Mouse (Mus musculus) midbrain, embryonic 12.5 days (tissue): Measurements from ENCODE around the gene Ubtf. TPM values are rescaled to one million over a fixed set of nuclear protein-coding genes. Genes with fewer than 3 reads are reported as not detected.

Experiments
- ATAC-seq: fragments of 200-750 bp; cut with Nextera tagmentation; 2 replicates; pipeline ENCODE4 v1.8.0; 2017; ENCODE audit warnings: low read depth, moderate TSS enrichment, moderate library complexity; ENCODE audit not compliant: low FRiP score
- H3K27ac ChIP-seq: fragments of 300-500 bp; sonication (generic); replicated peaks from 2 replicates; pipeline ENCODE4 v1.5.1; 2016; ENCODE audit warnings: mild to moderate bottlenecking
- H3K27me3 ChIP-seq: fragments of 300-500 bp; sonication (generic); 2 replicates; pipeline ENCODE4 v1.6.1; 2016; ENCODE audit warnings: mild to moderate bottlenecking
- H3K36me3 ChIP-seq: fragments of 300-500 bp; sonication (generic); 2 replicates; pipeline ENCODE4 v1.6.1; 2016
- H3K4me1 ChIP-seq: fragments of 300-500 bp; sonication (generic); 2 replicates; pipeline ENCODE4 v1.6.1; 2016
- H3K4me2 ChIP-seq: fragments of 300-500 bp; sonication (generic); replicated peaks from 2 replicates; pipeline ENCODE4 v1.6.1; 2016; ENCODE audit warnings: mild to moderate bottlenecking, moderate library complexity
- H3K4me3 ChIP-seq: fragments of 300-500 bp; sonication (generic); 2 replicates; pipeline ENCODE4 v1.5.1; 2016; ENCODE audit warnings: mild to moderate bottlenecking
- H3K9ac ChIP-seq: fragments of 300-500 bp; sonication (generic); replicated peaks from 2 replicates; pipeline ENCODE4 v1.6.1; 2016; ENCODE audit warnings: mild to moderate bottlenecking, moderate library complexity
- H3K9me3 ChIP-seq: fragments of 300-500 bp; sonication (generic); 2 replicates; pipeline ENCODE4 v1.6.1; 2016; ENCODE audit warnings: mild to moderate bottlenecking
- WGBS: fragments of 180-500 bp; shearing (Covaris S2); methylation state at CpG from one replicate; pipeline ENCODE4 v1.1.7; 2016; 5-methylcytosine and 5-hydroxymethylcytosine counted together
- polyA plus RNA-seq: library from polyadenylated mRNA; unstranded; fragments of >200 nt; fragmentation: Nextera tagmentation; extraction: Ambion mirVana; gene quantifications from 2 replicates; pipeline ENCODE4 v1.2.1, GENCODE M21; 2016

Ubtf gene
- polyA plus RNA-seq, 1 experiment from 2014 or later: 102 TPM

- H3K4me2 ChIP-seq: peak overlapping the region; percentile 85
- H3K9ac ChIP-seq: peak overlapping the region; percentile 100
- H3K4me3 ChIP-seq: peak overlapping the region; percentile 100
- WGBS: 14% methylated on average over 14 of the region's 14 CpGs
- ATAC-seq: no peak
- peak overlapping the region; percentile 100 for H3K27ac ChIP-seq
- H3K36me3 ChIP-seq: peaks cover 45% of the 10 kb centered on the region
- no peaks in the 10 kb centered on the region for H3K9me3 ChIP-seq
- H3K4me1 ChIP-seq: peaks cover 24% of the 10 kb centered on the region
- no peaks in the 10 kb centered on the region for H3K27me3 ChIP-seq
Observed at GRCm38 (mm10) chr11:102315690-102316571, 3.6 kb downstream of the Ubtf start.

- 86% methylated on average over 12 of the region's 12 CpGs for WGBS
- no peak for ATAC-seq
- Histone ChIP-seq H3K36me3 (peaks cover 59% of the 10 kb centered on the region), H3K27ac (no peak overlapping the region), H3K4me2 (no peak overlapping the region), H3K4me1 (peaks cover 31% of the 10 kb centered on the region), H3K27me3 (no peaks in the 10 kb centered on the region), H3K9ac (no peak overlapping the region), H3K9me3 (no peaks in the 10 kb centered on the region), H3K4me3 (no peak overlapping the region)
Observed at GRCm38 (mm10) chr11:102314321-102314720, 5.2 kb downstream of the Ubtf start.

- peaks cover 70% of the 10 kb centered on the region for H3K36me3 ChIP-seq
- H3K4me3 ChIP-seq: no peak overlapping the region
- no peak overlapping the region; the same call in 1 of the 2 replicates for H3K27ac ChIP-seq
- 86% methylated on average over 6 of the region's 6 CpGs for WGBS
- no peak overlapping the region for H3K9ac ChIP-seq
- no peak overlapping the region for H3K4me2 ChIP-seq
- no peaks in the 10 kb centered on the region for H3K9me3 ChIP-seq
- no peaks in the 10 kb centered on the region for H3K27me3 ChIP-seq
- H3K4me1 ChIP-seq: peaks cover 41% of the 10 kb centered on the region
- ATAC-seq: no peak
Observed at GRCm38 (mm10) chr11:102312586-102312985, 7.0 kb downstream of the Ubtf start.

- WGBS: 88% methylated on average over 4 of the region's 4 CpGs
- Histone ChIP-seq H3K4me2 (no peak overlapping the region), H3K4me3 (no peak overlapping the region), H3K27me3 (no peaks in the 10 kb centered on the region), H3K9me3 (no peaks in the 10 kb centered on the region), H3K9ac (no peak overlapping the region), H3K4me1 (peaks cover 41% of the 10 kb centered on the region), H3K36me3 (peaks cover 76% of the 10 kb centered on the region), H3K27ac (no peak overlapping the region; the same call in 1 of the 2 replicates)
- no peak for ATAC-seq
Observed at GRCm38 (mm10) chr11:102311966-102312365, 7.6 kb downstream of the Ubtf start.

- Histone ChIP-seq H3K27me3 (no peaks in the 10 kb centered on the region), H3K4me1 (peaks cover 36% of the 10 kb centered on the region), H3K9me3 (no peaks in the 10 kb centered on the region), H3K9ac (no peak overlapping the region), H3K27ac (peak overlapping the region; percentile 30; the same call in 1 of the 2 replicates), H3K4me3 (no peak overlapping the region), H3K4me2 (no peak overlapping the region), H3K36me3 (peaks cover 86% of the 10 kb centered on the region)
- 38% methylated on average over 37 of the region's 38 CpGs for WGBS
- no peak for ATAC-seq
Observed at GRCm38 (mm10) chr11:102310768-102311695, 8.5 kb downstream of the Ubtf start.

- peaks cover 27% of the 10 kb centered on the region for H3K4me1 ChIP-seq
- H3K36me3 ChIP-seq: peaks cover 90% of the 10 kb centered on the region
- ATAC-seq: no peak
- no peaks in the 10 kb centered on the region for H3K27me3 ChIP-seq
- peak overlapping the region; percentile 34; the same call in 1 of the 2 replicates for H3K9ac ChIP-seq
- H3K27ac ChIP-seq: peak overlapping the region; percentile 60; the same call in 1 of the 2 replicates
- peak overlapping the region; percentile 60; the same call in 1 of the 2 replicates for H3K4me2 ChIP-seq
- H3K9me3 ChIP-seq: no peaks in the 10 kb centered on the region
- WGBS: 89% methylated on average over 22 of the region's 22 CpGs
- peak overlapping the region; percentile 37 for H3K4me3 ChIP-seq
Observed at GRCm38 (mm10) chr11:102309821-102310617, 9.5 kb downstream of the Ubtf start.

- ATAC-seq: peak; percentile 91
- Histone ChIP-seq H3K9ac (peak overlapping the region; percentile 34), H3K9me3 (no peaks in the 10 kb centered on the region), H3K27ac (peak overlapping the region; percentile 60), H3K4me2 (peak overlapping the region; percentile 60), H3K36me3 (peaks cover 81% of the 10 kb centered on the region), H3K4me3 (peak overlapping the region; percentile 37), H3K27me3 (no peaks in the 10 kb centered on the region), H3K4me1 (peaks cover 27% of the 10 kb centered on the region)
- WGBS: under 1% methylated on average over 27 of the region's 27 CpGs
Observed at GRCm38 (mm10) chr11:102308979-102309378, 10.6 kb downstream of the Ubtf start.

GRCm38 (mm10) chr11:102308104-102308503 is 11.4 kb downstream of the Ubtf start:
- Histone ChIP-seq H3K4me2 (no peak overlapping the region), H3K9ac (no peak overlapping the region), H3K27me3 (no peaks in the 10 kb centered on the region), H3K9me3 (no peaks in the 10 kb centered on the region), H3K4me3 (no peak overlapping the region), H3K4me1 (peaks cover 27% of the 10 kb centered on the region), H3K36me3 (peaks cover 72% of the 10 kb centered on the region), H3K27ac (no peak overlapping the region)
- 90% methylated on average over 9 of the region's 9 CpGs for WGBS
- no peak for ATAC-seq

GRCm38 (mm10) chr11:102305359-102305758 is 14.2 kb downstream of the Ubtf start:
- peaks cover 46% of the 10 kb centered on the region for H3K36me3 ChIP-seq
- no peak for ATAC-seq
- H3K27ac ChIP-seq: no peak overlapping the region
- 53% methylated on average over 3 of the region's 3 CpGs for WGBS
- no peaks in the 10 kb centered on the region for H3K9me3 ChIP-seq
- H3K4me3 ChIP-seq: no peak overlapping the region
- H3K4me1 ChIP-seq: peaks cover 18% of the 10 kb centered on the region
- H3K9ac ChIP-seq: no peak overlapping the region
- H3K27me3 ChIP-seq: no peaks in the 10 kb centered on the region
- H3K4me2 ChIP-seq: no peak overlapping the region

GRCm38 (mm10) chr11:102304141-102304540 is 15.4 kb downstream of the Ubtf start:
- no peak for ATAC-seq
- 46% methylated on average over 2 of the region's 2 CpGs for WGBS
- Histone ChIP-seq H3K4me2 (no peak overlapping the region), H3K9me3 (no peaks in the 10 kb centered on the region), H3K27me3 (no peaks in the 10 kb centered on the region), H3K36me3 (peaks cover 38% of the 10 kb centered on the region), H3K27ac (no peak overlapping the region), H3K9ac (no peak overlapping the region), H3K4me3 (no peak overlapping the region), H3K4me1 (peaks cover 8% of the 10 kb centered on the region)

- no peaks in the 10 kb centered on the region; the same call in 1 of the 2 replicates for H3K36me3 ChIP-seq
- H3K9ac ChIP-seq: no peak overlapping the region
- H3K4me2 ChIP-seq: no peak overlapping the region
- peaks cover 19% of the 10 kb centered on the region for H3K4me1 ChIP-seq
- no peaks in the 10 kb centered on the region for H3K9me3 ChIP-seq
- H3K27ac ChIP-seq: no peak overlapping the region
- WGBS: 4% methylated on average over 1 of the region's 1 CpGs
- H3K27me3 ChIP-seq: no peaks in the 10 kb centered on the region
- no peak for ATAC-seq
- no peak overlapping the region for H3K4me3 ChIP-seq
Observed at GRCm38 (mm10) chr11:102299839-102300238, 19.7 kb downstream of the Ubtf start.
